Mouse (Mus musculus) left cerebral cortex, postnatal 4 days (tissue): Measurements from ENCODE around the gene B3gnt4. TPM values are rescaled to one million over a fixed set of nuclear protein-coding genes. Genes with fewer than 3 reads are reported as not detected.
"Not testable (repeated sequence)": the region's sequence is repeated elsewhere in the genome, so short reads cannot be mapped to it uniquely, and the experiment has no call there.

ENCODE experiments used
- DNase-seq: peaks from one replicate; pipeline ENCODE4 v3.0.0-alpha.2; 2022
- intact Hi-C: fragments of 180-260 bp; cut with DNase I; formaldehyde crosslinking; loops from one replicate; pipeline ENCODE4 v1.15.1; 2025
- total RNA-seq, 2 experiments: library from RNA; stranded (reverse); gene quantifications; 2 replicates each; pipeline ENCODE4 v1.2.3; 2021

Gene B3gnt4
- total RNA-seq = 1 to 10 TPM; 1.5 to 2.4 TPM

- intact Hi-C loops = no loop called here
- no peak for DNase-seq
Measured at GRCm38 (mm10) chr5:123510160-123510559, at the start of gene B3gnt4. TSS of gene B3gnt4 (plus strand) at chr5:123510460.

GRCm38 (mm10) chr5:123461420-123461819 is 48.8 kb upstream of the B3gnt4 start:
- intact Hi-C loops = no loop called here
- DNase-seq = peak; percentile 17

GRCm38 (mm10) chr5:123464638-123465037 is 45.6 kb upstream of the B3gnt4 start:
- intact Hi-C loops = no loop called here
- DNase-seq = no peak

- no peak for DNase-seq
- intact Hi-C loops = no loop called here
Measured at GRCm38 (mm10) chr5:123470784-123471400, 39.4 kb upstream of the B3gnt4 start.

GRCm38 (mm10) chr5:123473817-123474216 is 36.4 kb upstream of the B3gnt4 start:
- intact Hi-C loops = no loop called here
- no peak for DNase-seq

GRCm38 (mm10) chr5:123487659-123488395 is 22.4 kb upstream of the B3gnt4 start:
- intact Hi-C loops = no loop called here
- DNase-seq = no peak

- intact Hi-C loops = no loop called here
- peak; percentile 40 for DNase-seq
Measured at GRCm38 (mm10) chr5:123489112-123489785, 21.0 kb upstream of the B3gnt4 start, which contains the start of the genes Lrrc43 and Il31. TSS of gene Lrrc43 (plus strand) at chr5:123489305. TSS of gene Il31 (minus strand) at chr5:123489489.

- DNase-seq = no peak
- intact Hi-C loops = no loop called here
Measured at GRCm38 (mm10) chr5:123489935-123490334, 20.3 kb upstream of the B3gnt4 start.

- DNase-seq = peak; percentile 47
- intact Hi-C loops = loop anchor here (2.0 to 10.0 kb wide), 2 partner anchors 55 to 125 kb away; no protein-coding TSS in a partner anchor
Measured at GRCm38 (mm10) chr5:123499717-123500116, 10.5 kb upstream of the B3gnt4 start.

GRCm38 (mm10) chr5:123501973-123502372 is 8.3 kb upstream of the B3gnt4 start:
- DNase-seq = no peak
- intact Hi-C loops = loop anchor here (10.0 kb wide), 1 partner anchor 127 kb away; no protein-coding TSS in a partner anchor

GRCm38 (mm10) chr5:123507936-123508723 is 2.1 kb upstream of the B3gnt4 start:
- intact Hi-C loops = loop anchor here (5.0 to 10.0 kb wide), 2 partner anchors 133 to 261 kb away; no protein-coding TSS in a partner anchor

GRCm38 (mm10) chr5:123508921-123509320 is 1.3 kb upstream of the B3gnt4 start:
- no peak for DNase-seq
- intact Hi-C loops = loop anchor here (5.0 to 10.0 kb wide), 2 partner anchors 134 to 262 kb away; no protein-coding TSS in a partner anchor

More at GRCm38 (mm10) chr5:123507936-123508723, 2.1 kb upstream of the B3gnt4 start:
- DNase-seq = peak; percentile 92

- intact Hi-C loops, DNase-seq: not testable (repeated sequence)
Measured at GRCm38 (mm10) chr5:123511426-123511825, 1.2 kb downstream of the B3gnt4 start.

- intact Hi-C loops = no loop called here
- DNase-seq = no peak
Measured at GRCm38 (mm10) chr5:123512102-123512501, 1.8 kb downstream of the B3gnt4 start.

- DNase-seq = no peak
- intact Hi-C loops = no loop called here
Measured at GRCm38 (mm10) chr5:123514871-123515270, 4.6 kb downstream of the B3gnt4 start.

- DNase-seq = no peak
- intact Hi-C loops = no loop called here
Measured at GRCm38 (mm10) chr5:123520666-123521065, 10.4 kb downstream of the B3gnt4 start.

GRCm38 (mm10) chr5:123521621-123522020 is 11.4 kb downstream of the B3gnt4 start:
- intact Hi-C loops = no loop called here

GRCm38 (mm10) chr5:123522166-123522565 is 11.9 kb downstream of the B3gnt4 start:
- intact Hi-C loops = no loop called here
- DNase-seq = no peak

More at GRCm38 (mm10) chr5:123521621-123522020, 11.4 kb downstream of the B3gnt4 start:
- no peak for DNase-seq

GRCm38 (mm10) chr5:123523692-123524392 is 13.6 kb downstream of the B3gnt4 start, which contains the start of gene Diablo:
TSS of gene Diablo (minus strand) at chr5:123524176.
- intact Hi-C loops = no loop called here
- peak; percentile 98 for DNase-seq

GRCm38 (mm10) chr5:123524393-123524750 is 14.1 kb downstream of the B3gnt4 start:
- no peak for DNase-seq
- intact Hi-C loops = no loop called here
